Mouse (Mus musculus) intestine, embryonic 14.5 days (tissue): ENCODE data around the gene Strip1. TPM values are rescaled to one million over a fixed set of nuclear protein-coding genes. Genes with fewer than 3 reads are reported as not detected.
A peak's percentile ranks its signal among the peaks of the same experiment; 100 is the strongest.

Source experiments
- ATAC-seq: fragments of 200-750 bp; cut with Nextera tagmentation; replicated peaks from 2 replicates; pipeline ENCODE4 v1.8.0; 2017; ENCODE audit warnings: low read depth, moderate number of reproducible peaks, moderate TSS enrichment, moderate library complexity; ENCODE audit not compliant: low FRiP score, low TSS enrichment
- DNase-seq: peaks from one replicate; pipeline ENCODE4 v3.0.0-alpha.2; 2018; ENCODE audit warnings: low spot score
- H3K27ac ChIP-seq: fragments of 300-500 bp; sonication (generic); 2 replicates; pipeline ENCODE4 v1.5.1; 2014; ENCODE audit warnings: low read depth, mild to moderate bottlenecking, control low read depth
- H3K27me3 ChIP-seq: fragments of 300-500 bp; sonication (generic); replicated peaks from 2 replicates; pipeline ENCODE4 v1.6.1; 2014; ENCODE audit warnings: low read length, control low read depth; ENCODE audit not compliant: control insufficient read depth, insufficient read depth
- H3K36me3 ChIP-seq: fragments of 300-500 bp; sonication (generic); 2 replicates; pipeline ENCODE4 v1.6.1; 2014; ENCODE audit warnings: low read length, control low read depth; ENCODE audit not compliant: control insufficient read depth, insufficient read depth
- H3K4me1 ChIP-seq: fragments of 300-500 bp; sonication (generic); replicated peaks from 2 replicates; pipeline ENCODE4 v1.6.1; 2014; ENCODE audit warnings: low read length, control low read depth, mixed read lengths; ENCODE audit not compliant: control insufficient read depth, insufficient read depth
- H3K4me2 ChIP-seq: fragments of 300-500 bp; sonication (generic); 2 replicates; pipeline ENCODE4 v1.6.1; 2014; ENCODE audit warnings: low read length
- H3K4me3 ChIP-seq: fragments of 300-500 bp; sonication (generic); 2 replicates; pipeline ENCODE4 v1.5.1; 2014; ENCODE audit warnings: low read depth, low read length, control low read depth, mixed read lengths
- H3K9ac ChIP-seq: fragments of 300-500 bp; sonication (generic); 2 replicates; pipeline ENCODE4 v1.6.1; 2014; ENCODE audit warnings: mild to moderate bottlenecking, low read length
- H3K9me3 ChIP-seq: fragments of 300-500 bp; sonication (generic); 2 replicates; pipeline ENCODE4 v1.6.1; 2016; ENCODE audit warnings: low read length, control low read depth; ENCODE audit not compliant: control insufficient read depth
- WGBS: fragments of 180-500 bp; shearing (Covaris S2); extraction: QIAGEN DNeasy Blood & Tissue Kit; methylation state at CpG from one replicate; pipeline ENCODE4 v1.1.7; 2014; 5-methylcytosine and 5-hydroxymethylcytosine counted together
- polyA plus RNA-seq: library from polyadenylated mRNA; unstranded; fragments of >200 nt; fragmentation: Nextera tagmentation; extraction: Ambion mirVana; gene quantifications from 2 replicates; pipeline ENCODE4 v1.2.1, GENCODE M21; 2014

Gene Strip1
- 49.4 and 49.7 TPM in 2 replicates for polyA plus RNA-seq

- Histone ChIP-seq H3K9me3 (no peaks in the 10 kb centered on the region), H3K9ac (peak within 1 kb of the TSS; percentile 85), H3K4me1 (peaks cover 7% of the 10 kb centered on the region; the same call in 1 of the 2 replicates), H3K4me2 (peak within 1 kb of the TSS; percentile 85), H3K36me3 (peaks cover 11% of the 10 kb centered on the region), H3K27me3 (no peaks in the 10 kb centered on the region), H3K27ac (peak within 1 kb of the TSS; percentile 90), H3K4me3 (peak within 1 kb of the TSS; percentile 78)
- ATAC-seq (peak; percentile 97), DNase-seq (peak; percentile 95)
- under 1% methylated on average over 35 of the region's 35 CpGs for WGBS
Observed at GRCm38 (mm10) chr3:107631523-107631958, at the start of gene Strip1. Gene Strip1 (minus strand): TSS chr3:107631694.

- Histone ChIP-seq H3K27me3 (no peaks in the 10 kb centered on the region), H3K4me2 (peak overlapping the region; percentile 6), H3K9ac (no peak overlapping the region), H3K4me1 (peaks cover 18% of the 10 kb centered on the region), H3K27ac (peak overlapping the region; percentile 39), H3K36me3 (peaks cover 8% of the 10 kb centered on the region; the same call in 1 of the 2 replicates), H3K9me3 (no peaks in the 10 kb centered on the region), H3K4me3 (no peak overlapping the region)
- ATAC-seq (no peak), DNase-seq (no peak)
- WGBS, result 22% methylated on average over 7 of the region's 7 CpGs
Observed at GRCm38 (mm10) chr3:107680790-107681576, 49.5 kb upstream of the Strip1 start.

DNA sequence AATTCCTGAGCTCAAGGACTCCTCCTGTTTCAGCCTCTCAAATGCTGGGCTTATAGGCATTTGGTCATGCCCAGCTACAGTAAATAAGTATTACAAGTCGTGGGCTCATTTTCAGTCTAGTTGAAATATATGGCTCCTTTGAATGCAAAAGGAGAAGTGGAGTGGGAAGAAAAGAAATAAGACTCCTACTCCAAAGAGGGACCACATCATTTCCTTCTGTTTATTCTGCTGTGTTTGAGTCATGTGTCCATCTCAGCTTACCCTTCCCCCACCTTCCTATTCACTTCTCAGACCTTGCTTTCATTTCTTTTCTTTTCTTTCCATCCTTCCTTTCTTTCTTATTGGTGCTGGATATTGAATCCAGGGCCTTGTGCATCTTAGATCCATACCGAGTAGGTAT, 40.0 kb upstream of the Strip1 start:
- H3K9me3 ChIP-seq, result no peaks in the 10 kb centered on the region
- peaks cover 95% of the 10 kb centered on the region for H3K36me3 ChIP-seq
- H3K27me3 ChIP-seq, result no peaks in the 10 kb centered on the region
- DNase-seq, result no peak
- H3K4me1 ChIP-seq, result no peaks in the 10 kb centered on the region
- H3K4me2 ChIP-seq, result no peak overlapping the region
- no peak overlapping the region for H3K9ac ChIP-seq
- H3K27ac ChIP-seq, result no peak overlapping the region
- no peak for ATAC-seq
- no peak overlapping the region for H3K4me3 ChIP-seq
- 86% methylated on average over 2 of the region's 2 CpGs for WGBS

DNA sequence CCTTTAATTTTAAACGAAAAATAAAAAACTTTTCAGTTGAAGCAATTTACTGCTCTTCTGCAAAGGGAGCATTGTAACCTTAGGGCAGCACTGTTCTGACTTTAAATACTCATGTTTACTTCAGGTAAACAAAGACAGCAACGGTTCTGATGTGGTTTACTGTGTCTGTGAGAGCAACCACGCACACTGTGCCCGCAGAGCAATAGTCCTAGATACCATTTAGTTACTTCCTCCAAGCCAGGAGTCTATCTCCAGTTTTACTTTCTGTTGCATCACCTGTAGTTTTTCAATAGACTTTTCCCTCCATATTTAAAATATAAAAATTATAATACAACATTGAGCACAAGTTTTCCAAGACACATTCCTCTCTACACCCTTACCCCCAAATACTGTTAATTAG, 39.0 kb upstream of the Strip1 start:
- ATAC-seq, result no peak
- 66% methylated on average over 4 of the region's 4 CpGs for WGBS
- peaks cover 95% of the 10 kb centered on the region for H3K36me3 ChIP-seq

GRCm38 (mm10) chr3:107668786-107669185, 37.3 kb upstream of the Strip1 start:
- WGBS, result 90% methylated on average over 7 of the region's 7 CpGs
- peaks cover 95% of the 10 kb centered on the region for H3K36me3 ChIP-seq
- no peaks in the 10 kb centered on the region for H3K4me1 ChIP-seq
- no peak overlapping the region for H3K4me2 ChIP-seq
- H3K27ac ChIP-seq, result no peak overlapping the region
- no peak for ATAC-seq
- no peaks in the 10 kb centered on the region for H3K9me3 ChIP-seq
- H3K9ac ChIP-seq, result no peak overlapping the region
- H3K27me3 ChIP-seq, result no peaks in the 10 kb centered on the region
- no peak overlapping the region for H3K4me3 ChIP-seq
- no peak for DNase-seq

More for the DNA sequence above, 39.0 kb upstream of the Strip1 start:
- no peaks in the 10 kb centered on the region for H3K4me1 ChIP-seq
- no peak overlapping the region for H3K9ac ChIP-seq
- H3K4me2 ChIP-seq, result no peak overlapping the region
- H3K27ac ChIP-seq, result no peak overlapping the region
- H3K9me3 ChIP-seq, result no peaks in the 10 kb centered on the region
- no peak for DNase-seq
- no peaks in the 10 kb centered on the region for H3K27me3 ChIP-seq
- no peak overlapping the region for H3K4me3 ChIP-seq

- no peak overlapping the region for H3K4me3 ChIP-seq
- no peak overlapping the region for H3K27ac ChIP-seq
- ATAC-seq (no peak), DNase-seq (no peak)
- 83% methylated on average over 6 of the region's 6 CpGs for WGBS
- H3K4me1 ChIP-seq, result no peaks in the 10 kb centered on the region
- peaks cover 96% of the 10 kb centered on the region for H3K36me3 ChIP-seq
- H3K27me3 ChIP-seq, result no peaks in the 10 kb centered on the region
- no peak overlapping the region for H3K4me2 ChIP-seq
- no peak overlapping the region for H3K9ac ChIP-seq
- no peaks in the 10 kb centered on the region for H3K9me3 ChIP-seq
Observed at GRCm38 (mm10) chr3:107667426-107667825, 35.9 kb upstream of the Strip1 start.

DNA sequence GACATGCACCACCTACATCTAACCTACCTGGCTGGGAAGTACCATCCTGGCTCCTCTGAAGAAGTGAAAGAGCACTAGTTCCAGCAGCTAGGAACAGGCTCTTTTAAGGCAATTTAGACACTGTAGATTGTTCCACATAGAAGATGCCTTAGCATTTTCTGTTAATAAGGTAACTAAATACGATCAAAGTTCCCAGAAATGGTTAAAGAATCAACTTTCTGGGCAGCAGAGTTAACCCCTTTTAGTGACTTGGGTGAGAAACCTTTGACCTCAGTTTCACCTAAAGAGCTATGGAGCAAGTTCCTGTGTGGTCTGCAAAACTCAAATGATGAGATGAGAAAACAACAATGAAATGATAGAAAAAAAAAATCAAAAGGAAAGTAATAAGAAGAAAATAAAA, 33.1 kb upstream of the Strip1 start:
- ATAC-seq (no peak), DNase-seq (no peak)
- H3K4me1 ChIP-seq, result no peaks in the 10 kb centered on the region
- H3K9ac ChIP-seq, result no peak overlapping the region
- no peak overlapping the region for H3K27ac ChIP-seq
- peaks cover 100% of the 10 kb centered on the region for H3K36me3 ChIP-seq
- H3K4me3 ChIP-seq, result no peak overlapping the region
- WGBS, result 91% methylated on average over 1 of the region's 1 CpGs
- H3K27me3 ChIP-seq, result no peaks in the 10 kb centered on the region
- no peaks in the 10 kb centered on the region for H3K9me3 ChIP-seq
- no peak overlapping the region for H3K4me2 ChIP-seq

- Histone ChIP-seq H3K27me3 (no peaks in the 10 kb centered on the region), H3K36me3 (peaks cover 54% of the 10 kb centered on the region), H3K4me1 (no peaks in the 10 kb centered on the region), H3K27ac (no peak overlapping the region), H3K4me3 (no peak overlapping the region), H3K9me3 (no peaks in the 10 kb centered on the region), H3K9ac (no peak overlapping the region), H3K4me2 (no peak overlapping the region)
- ATAC-seq (no peak), DNase-seq (no peak)
- 96% methylated on average over 1 of the region's 1 CpGs for WGBS
Observed at GRCm38 (mm10) chr3:107659000-107659399, 27.5 kb upstream of the Strip1 start.

DNA sequence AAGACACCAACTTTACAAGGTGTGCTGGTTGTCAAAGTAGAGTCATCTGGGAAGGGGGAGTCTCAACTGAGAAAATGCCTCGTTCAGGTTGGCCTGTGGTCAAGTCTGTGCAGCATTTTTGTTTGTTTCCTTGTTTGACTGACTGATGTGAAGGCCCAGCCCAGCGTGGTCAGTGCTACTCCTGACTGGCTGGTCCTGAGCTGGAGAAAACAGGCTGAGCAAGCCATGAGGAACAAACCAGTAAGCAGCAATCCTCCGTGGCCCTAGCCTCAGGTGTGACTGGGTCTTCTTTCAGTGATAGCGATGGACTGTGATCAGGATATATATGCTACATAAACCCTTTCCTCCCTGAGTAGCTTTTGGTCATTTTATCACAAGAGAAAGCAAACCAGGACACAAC, 25.4 kb upstream of the Strip1 start:
- Histone ChIP-seq H3K36me3 (peaks cover 33% of the 10 kb centered on the region), H3K4me3 (no peak overlapping the region), H3K4me2 (no peak overlapping the region), H3K9me3 (no peaks in the 10 kb centered on the region), H3K4me1 (no peaks in the 10 kb centered on the region), H3K9ac (no peak overlapping the region), H3K27me3 (no peaks in the 10 kb centered on the region), H3K27ac (no peak overlapping the region)
- 71% methylated on average over 4 of the region's 4 CpGs for WGBS
- no peak for DNase-seq
- no peak for ATAC-seq
